Comparison of ENCODE assay signal across 9 mouse cellular contexts in genomic region chr19:29112662-29113061, GRCm38 (mm10). TPM values are rescaled to one million over a fixed set of nuclear protein-coding genes. Genes with fewer than 3 reads are reported as not detected.
A peak's percentile ranks its signal among the peaks of the same experiment; 100 is the strongest.
DNase-seq lines count a peak whose midpoint lies in the region; ATAC-seq lines count a peak whose summit lies in the region.
"Had no signal": no experiment of that assay in that cellular context is flagged by ENCODE, and none has a peak within 500 bp of the region (broad histone marks: within the 10 kb centered on the region; RNA-seq: fewer than 3 reads in every experiment).

No protein-coding gene starts in this region.

- H3K9ac ChIP-seq in kidney, embryonic 15.5 days, result no peak overlapping the region
- H3K9ac ChIP-seq in forebrain, embryonic 12.5 days, result no peak overlapping the region
- no peak overlapping the region for H3K9ac ChIP-seq in intestine, embryonic 15.5 days
- H3K9ac ChIP-seq: midbrain, embryonic 12.5 days had no signal

- H3K27ac ChIP-seq in kidney, embryonic 15.5 days, result no peak overlapping the region
- H3K27ac ChIP-seq in forebrain, embryonic 12.5 days, result no peak overlapping the region
- no peak overlapping the region for H3K27ac ChIP-seq in intestine, embryonic 15.5 days
- H3K27ac ChIP-seq: midbrain, embryonic 12.5 days had no signal

- no peaks in the 10 kb centered on the region for H3K9me3 ChIP-seq in kidney, embryonic 15.5 days (replicated peaks)
- H3K9me3 ChIP-seq in forebrain, embryonic 12.5 days, result no peaks in the 10 kb centered on the region
- H3K9me3 ChIP-seq in intestine, embryonic 15.5 days, result no peaks in the 10 kb centered on the region
- H3K9me3 ChIP-seq: midbrain, embryonic 12.5 days had no signal

- peak; percentile 47 for DNase-seq in ovary, adult 18-20 months (ENCODE audit: low spot score)
- DNase-seq in ovary, postnatal 10 days (ENCODE audit: low spot score), result no peak
- peak; percentile 96 for DNase-seq in fat pad, adult 2 months (ENCODE audit: extremely low read depth, low read depth, low spot score)
- peak; percentile 94 for DNase-seq in skeletal muscle tissue, adult 2 months (ENCODE audit: low read depth, low spot score)

- H3K4me3 ChIP-seq in kidney, embryonic 15.5 days (replicated peaks), result no peak overlapping the region
- no peak overlapping the region for H3K4me3 ChIP-seq in forebrain, embryonic 12.5 days (replicated peaks)
- H3K4me3 ChIP-seq in intestine, embryonic 15.5 days (replicated peaks), result no peak overlapping the region
- H3K4me3 ChIP-seq: midbrain, embryonic 12.5 days had no signal

- no peak overlapping the region for H3K4me2 ChIP-seq in kidney, embryonic 15.5 days
- no peak overlapping the region for H3K4me2 ChIP-seq in forebrain, embryonic 12.5 days
- H3K4me2 ChIP-seq in intestine, embryonic 15.5 days (replicated peaks), result no peak overlapping the region
- H3K4me2 ChIP-seq: midbrain, embryonic 12.5 days had no signal

- H3K27me3 ChIP-seq in kidney, embryonic 15.5 days, result no peaks in the 10 kb centered on the region
- no peaks in the 10 kb centered on the region for H3K27me3 ChIP-seq in forebrain, embryonic 12.5 days
- no peaks in the 10 kb centered on the region for H3K27me3 ChIP-seq in intestine, embryonic 15.5 days (replicated peaks)
- H3K27me3 ChIP-seq: midbrain, embryonic 12.5 days had no signal

- H3K4me1 ChIP-seq in kidney, embryonic 15.5 days, result peaks cover 5% of the 10 kb centered on the region
- no peaks in the 10 kb centered on the region for H3K4me1 ChIP-seq in forebrain, embryonic 12.5 days
- H3K4me1 ChIP-seq in intestine, embryonic 15.5 days (replicated peaks), result no peaks in the 10 kb centered on the region
- H3K4me1 ChIP-seq: midbrain, embryonic 12.5 days had no signal

- WGBS in kidney, embryonic 15.5 days, result 48% methylated on average over 8 of the region's 8 CpGs
- WGBS in forebrain, embryonic 12.5 days, result 88% methylated on average over 8 of the region's 8 CpGs
- 79% methylated on average over 8 of the region's 8 CpGs for WGBS in intestine, embryonic 15.5 days

- H3K36me3 ChIP-seq in kidney, embryonic 15.5 days, result peaks cover 8% of the 10 kb centered on the region
- no peaks in the 10 kb centered on the region for H3K36me3 ChIP-seq in forebrain, embryonic 12.5 days (replicated peaks)
- no peaks in the 10 kb centered on the region for H3K36me3 ChIP-seq in intestine, embryonic 15.5 days
- H3K36me3 ChIP-seq: midbrain, embryonic 12.5 days had no signal

- ATAC-seq in kidney, embryonic 15.5 days (replicated peaks; ENCODE audit: low FRiP score), result peak; percentile 54; the same call in 1 of the 2 replicates
- no peak for ATAC-seq in forebrain, embryonic 12.5 days (ENCODE audit: low FRiP score)
- no peak for ATAC-seq in CD4-positive, CD25-positive, alpha-beta regulatory T cell, adult 4 months
- ATAC-seq in intestine, embryonic 15.5 days, result no peak

RNA-seq across cellular contexts. Expression of gene Rcl1, which starts 11.5 kb away (rescaled TPM):
- polyA plus RNA-seq in kidney, embryonic 15.5 days (2015; fragmentation: Nextera tagmentation; extraction: Ambion mirVana), result 63.1 and 63.8 TPM in 2 replicates
- 42.1 and 43.8 TPM in 2 replicates for polyA plus RNA-seq in forebrain, embryonic 12.5 days (2016; fragmentation: Nextera tagmentation; extraction: Ambion mirVana)
- 10 to 100 TPM; 22.2 to 26.9 TPM for polyA plus RNA-seq in CD4-positive, CD25-positive, alpha-beta regulatory T cell, adult 4 months (2017; shearing (Covaris generic))
- 63.0 and 67.1 TPM in 2 replicates for polyA plus RNA-seq in intestine, embryonic 15.5 days (2015; fragmentation: Nextera tagmentation; extraction: Ambion mirVana)
